Mouse (Mus musculus) liver, adult 2 months (tissue): ENCODE data around the gene Cdhr3. TPM values are rescaled to one million over a fixed set of nuclear protein-coding genes. Genes with fewer than 3 reads are reported as not detected.

Experiments used
- DNase-seq: peaks from one replicate; pipeline ENCODE4 v3.0.0-alpha.2; 2011; ENCODE audit warnings: low read depth, low spot score; ENCODE audit errors: extremely low read depth
- H3K27ac ChIP-seq: fragments of 200-500 bp; replicated peaks from 2 replicates; pipeline ENCODE4 v1.5.1; 2012; ENCODE audit warnings: low read depth, mild to moderate bottlenecking, control low read depth, inconsistent platforms, low read length; ENCODE audit not compliant: insufficient read depth
- H3K27me3 ChIP-seq: fragments of 200-500 bp; 2 replicates; pipeline ENCODE4 v1.6.1; 2012; ENCODE audit warnings: mild to moderate bottlenecking, moderate library complexity, low read length, inconsistent platforms; ENCODE audit not compliant: control insufficient read depth, insufficient read depth
- H3K36me3 ChIP-seq: fragments of 200-500 bp; 2 replicates; pipeline ENCODE4 v1.6.1; 2012; ENCODE audit warnings: low read length, inconsistent platforms; ENCODE audit not compliant: control insufficient read depth, insufficient read depth
- H3K4me1 ChIP-seq: fragments of 200-500 bp; 2 replicates; pipeline ENCODE4 v1.6.1; 2011; ENCODE audit warnings: low read length; ENCODE audit not compliant: control insufficient read depth, insufficient read depth
- H3K4me3 ChIP-seq: fragments of 200-500 bp; 2 replicates; pipeline ENCODE4 v1.5.1; 2011; ENCODE audit warnings: low read depth, mild to moderate bottlenecking, control low read depth, low read length, moderate library complexity; ENCODE audit not compliant: insufficient read depth
- H3K79me2 ChIP-seq: fragments of 200-500 bp; 2 replicates; pipeline ENCODE4 v1.6.1; 2012; ENCODE audit warnings: inconsistent platforms, mild to moderate bottlenecking, low read length, moderate library complexity; ENCODE audit not compliant: control insufficient read depth, insufficient read depth
- H3K9ac ChIP-seq: fragments of 200-500 bp; 2 replicates; pipeline ENCODE4 v1.6.1; 2012; ENCODE audit warnings: low read depth, mild to moderate bottlenecking, control low read depth, inconsistent platforms, low read length
- CTCF ChIP-seq: fragments of 200-500 bp; IDR thresholded peaks from 2 replicates; pipeline ENCODE4 v1.5.1; 2011; ENCODE audit warnings: low read depth, low read length, control low read depth
- POLR2A ChIP-seq: fragments of 200-500 bp; IDR thresholded peaks from 2 replicates; pipeline ENCODE4 v1.6.1; 2011; ENCODE audit warnings: low read length, control low read depth; ENCODE audit not compliant: insufficient read depth; ENCODE audit errors: extremely low read depth
- WGBS: fragments of 180-500 bp; shearing (Covaris S2); methylation state at CpG from one replicate; pipeline ENCODE4 v1.1.7; 2018; 5-methylcytosine and 5-hydroxymethylcytosine counted together
- polyA plus RNA-seq: library from polyadenylated mRNA; depleted of rRNA; stranded (reverse); fragments of >200 nt; gene quantifications from 2 replicates; pipeline ENCODE4 v1.2.3, GENCODE M21; 2012
- total RNA-seq: library from RNA; depleted of rRNA; stranded (reverse); fragments of >200 nt; gene quantifications from 2 replicates; pipeline ENCODE4 v1.2.3, GENCODE M21; 2014

The Cdhr3 gene
- total and polyA plus RNA-seq, 2 experiments = not detected

GRCm38 (mm10) chr12:33030066-33030465, 62.6 kb downstream of the Cdhr3 start:
- no peak overlapping the region for H3K4me3 ChIP-seq
- H3K4me1 ChIP-seq = no peaks in the 10 kb centered on the region
- no peaks in the 10 kb centered on the region for H3K36me3 ChIP-seq
- no peak overlapping the region for H3K27ac ChIP-seq
- H3K79me2 ChIP-seq = no peaks in the 10 kb centered on the region
- 90% methylated on average over 13 of the region's 13 CpGs for WGBS
- H3K27me3 ChIP-seq = no peaks in the 10 kb centered on the region
- H3K9ac ChIP-seq = no peak overlapping the region
- TF ChIP-seq POLR2A = no peak
- no peak for TF ChIP-seq CTCF
- DNase-seq = no peak

- H3K36me3 ChIP-seq = no peaks in the 10 kb centered on the region
- TF ChIP-seq CTCF (no peak), POLR2A (no peak)
- H3K4me1 ChIP-seq = no peaks in the 10 kb centered on the region
- no peak overlapping the region for H3K9ac ChIP-seq
- H3K4me3 ChIP-seq = no peak overlapping the region
- WGBS = 73% methylated on average over 13 of the region's 13 CpGs
- H3K27ac ChIP-seq = no peak overlapping the region
- no peak for DNase-seq
- no peaks in the 10 kb centered on the region for H3K79me2 ChIP-seq
- H3K27me3 ChIP-seq = no peaks in the 10 kb centered on the region
Observed at GRCm38 (mm10) chr12:33028708-33029107, 64.0 kb downstream of the Cdhr3 start.

- WGBS = 80% methylated on average over 10 of the region's 10 CpGs
- H3K36me3 ChIP-seq = no peaks in the 10 kb centered on the region
- H3K27me3 ChIP-seq = no peaks in the 10 kb centered on the region
- H3K79me2 ChIP-seq = no peaks in the 10 kb centered on the region
- H3K27ac ChIP-seq = no peak overlapping the region
- H3K4me3 ChIP-seq = no peak overlapping the region
- no peak overlapping the region for H3K9ac ChIP-seq
- TF ChIP-seq CTCF = no peak
- TF ChIP-seq POLR2A = no peak
- no peaks in the 10 kb centered on the region for H3K4me1 ChIP-seq
- DNase-seq = no peak
Observed at GRCm38 (mm10) chr12:33028109-33028691, 64.5 kb downstream of the Cdhr3 start.

GRCm38 (mm10) chr12:33027093-33027492, 65.6 kb downstream of the Cdhr3 start:
- no peak overlapping the region for H3K9ac ChIP-seq
- no peak overlapping the region for H3K4me3 ChIP-seq
- DNase-seq = peak; percentile 61
- WGBS = 1% methylated on average over 10 of the region's 10 CpGs
- no peaks in the 10 kb centered on the region for H3K36me3 ChIP-seq
- TF ChIP-seq POLR2A = no peak
- peak; percentile 86 for TF ChIP-seq CTCF
- H3K79me2 ChIP-seq = no peaks in the 10 kb centered on the region
- H3K4me1 ChIP-seq = no peaks in the 10 kb centered on the region
- H3K27me3 ChIP-seq = no peaks in the 10 kb centered on the region
- no peak overlapping the region for H3K27ac ChIP-seq

GRCm38 (mm10) chr12:33024524-33024923, 68.2 kb downstream of the Cdhr3 start:
- Histone ChIP-seq H3K4me1 (no peaks in the 10 kb centered on the region), H3K27ac (no peak overlapping the region), H3K36me3 (no peaks in the 10 kb centered on the region), H3K4me3 (no peak overlapping the region), H3K79me2 (no peaks in the 10 kb centered on the region), H3K27me3 (no peaks in the 10 kb centered on the region), H3K9ac (no peak overlapping the region)
- DNase-seq = no peak
- WGBS = 74% methylated on average over 6 of the region's 6 CpGs
- no peak for TF ChIP-seq CTCF
- TF ChIP-seq POLR2A = no peak

GRCm38 (mm10) chr12:33021751-33022150, 70.9 kb downstream of the Cdhr3 start:
- WGBS = 92% methylated on average over 4 of the region's 4 CpGs

More at GRCm38 (mm10) chr12:33021751-33022150, 70.9 kb downstream of the Cdhr3 start:
- Histone ChIP-seq H3K36me3 (no peaks in the 10 kb centered on the region), H3K4me1 (no peaks in the 10 kb centered on the region), H3K79me2 (no peaks in the 10 kb centered on the region), H3K27ac (no peak overlapping the region), H3K9ac (no peak overlapping the region), H3K4me3 (no peak overlapping the region), H3K27me3 (no peaks in the 10 kb centered on the region)
- no peak for DNase-seq
- TF ChIP-seq CTCF = no peak
- no peak for TF ChIP-seq POLR2A
